Mouse (Mus musculus) layer of hippocampus, adult 8-10 months (tissue): Measurements from ENCODE around the gene Olfr1324. TPM values are rescaled to one million over a fixed set of nuclear protein-coding genes. Genes with fewer than 3 reads are reported as not detected.
"Not testable (repeated sequence)": the region's sequence is repeated elsewhere in the genome, so short reads cannot be mapped to it uniquely, and the experiment has no call there.

Experiments
- DNase-seq, 2 experiments: peaks; one replicate each; pipeline ENCODE4 v3.0.0; 2022; ENCODE audit warnings: low spot score in 2 of 2
- total RNA-seq, 4 experiments: library from RNA; stranded (reverse); gene quantifications; 2 replicates each; pipeline ENCODE4 v1.2.4; 2022

The Olfr1324 gene
- total RNA-seq = not detected

DNA sequence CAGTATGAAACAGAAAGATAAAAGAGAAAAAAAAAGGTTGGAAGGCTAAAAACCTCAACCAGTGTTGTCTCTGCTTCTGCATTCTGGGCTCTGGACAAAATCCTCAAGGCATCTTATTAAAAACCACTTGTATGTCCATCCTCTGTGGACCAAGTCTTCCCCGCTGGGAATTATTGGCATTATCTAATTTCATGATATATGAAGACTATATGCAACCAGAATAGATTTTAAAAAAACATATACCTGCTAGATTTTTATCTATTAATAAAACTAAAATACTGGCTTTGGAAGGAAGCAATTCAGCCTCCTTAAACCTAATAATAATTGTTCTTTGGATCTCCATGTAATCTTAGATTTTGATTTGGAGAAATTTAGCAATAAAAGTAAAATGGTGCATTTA is at the start of gene Olfr1324:
Olfr1324 (minus strand) TSS at position 101 of the 400 bp plus-strand sequence.
- no peak for DNase-seq

DNA sequence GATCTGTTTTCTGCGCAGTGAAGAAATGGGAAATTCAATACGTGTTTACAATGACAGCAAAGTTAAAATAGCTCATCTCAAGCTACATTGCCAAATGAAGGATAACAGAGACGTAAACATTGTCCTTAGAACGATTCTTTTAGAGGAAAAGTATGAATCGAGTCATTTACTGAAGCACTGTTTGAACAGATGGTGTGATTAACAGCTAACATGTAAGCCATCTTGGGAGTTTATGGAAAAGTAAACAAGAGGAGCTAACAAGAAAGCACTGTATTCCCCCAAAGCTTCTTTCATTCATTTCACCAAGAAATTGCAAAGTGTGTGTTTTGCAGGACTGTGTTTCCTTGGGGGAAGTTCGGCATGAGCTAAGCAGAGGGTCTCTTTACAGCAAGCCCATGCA is 42.0 kb upstream of the Olfr1324 start:
- not testable (repeated sequence) for DNase-seq

DNA sequence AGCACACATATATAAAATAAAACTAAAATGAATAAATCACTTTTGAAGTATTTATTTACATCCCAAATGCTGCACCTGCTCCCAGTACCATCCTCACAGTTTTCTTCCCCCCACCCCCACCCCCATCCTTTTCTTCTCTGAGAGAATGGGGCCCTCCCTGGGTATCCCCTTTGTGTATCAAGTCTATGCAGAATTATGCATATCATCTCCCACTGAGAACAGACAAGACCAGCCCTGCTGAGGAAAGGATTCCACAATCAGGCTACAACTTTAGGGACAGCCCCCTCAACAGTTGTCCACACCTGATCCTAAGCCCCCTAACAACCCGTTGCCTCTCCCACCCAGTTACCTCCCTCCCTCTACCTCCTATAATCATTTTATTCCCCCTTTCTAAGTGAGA is 27.8 kb upstream of the Olfr1324 start:
- DNase-seq = no peak

DNA sequence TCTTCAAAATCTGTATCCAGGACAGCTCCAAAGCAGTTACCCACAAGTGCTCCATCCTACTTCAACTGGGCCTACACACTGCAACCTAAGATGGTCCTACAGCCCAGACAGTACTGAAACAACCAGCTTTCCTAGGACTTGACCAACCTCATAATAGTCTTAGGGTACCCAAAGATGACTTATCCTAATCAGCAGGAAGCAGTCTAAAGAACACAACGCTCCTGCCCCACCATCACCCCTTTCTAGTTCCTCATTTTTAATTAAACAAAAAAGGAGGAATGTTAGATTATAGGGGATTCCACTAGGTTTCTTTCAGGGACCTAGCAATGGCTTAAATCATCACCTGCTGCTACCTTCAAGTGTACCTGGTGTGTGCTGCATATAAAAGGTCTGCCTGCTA is 15.1 kb upstream of the Olfr1324 start:
- DNase-seq = no peak

DNA sequence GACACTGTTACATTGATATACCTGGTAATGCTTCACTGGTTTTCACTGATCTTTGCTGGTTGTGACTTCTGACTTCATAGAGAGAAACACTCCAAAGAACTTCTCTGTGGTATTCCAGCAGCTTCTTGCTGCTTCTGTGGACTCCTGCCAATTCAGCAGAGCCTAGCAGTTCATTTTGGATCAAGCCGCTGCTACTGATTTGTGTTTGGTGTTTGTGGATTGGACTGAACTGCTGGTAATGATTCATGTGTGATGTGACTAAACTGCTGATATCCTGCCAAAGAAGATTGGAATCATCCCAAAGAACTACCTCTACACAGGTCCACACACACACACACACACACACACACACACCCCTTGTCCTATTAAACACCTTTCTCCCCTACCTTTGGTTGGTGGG is 14.4 kb upstream of the Olfr1324 start:
- DNase-seq = no peak

DNA sequence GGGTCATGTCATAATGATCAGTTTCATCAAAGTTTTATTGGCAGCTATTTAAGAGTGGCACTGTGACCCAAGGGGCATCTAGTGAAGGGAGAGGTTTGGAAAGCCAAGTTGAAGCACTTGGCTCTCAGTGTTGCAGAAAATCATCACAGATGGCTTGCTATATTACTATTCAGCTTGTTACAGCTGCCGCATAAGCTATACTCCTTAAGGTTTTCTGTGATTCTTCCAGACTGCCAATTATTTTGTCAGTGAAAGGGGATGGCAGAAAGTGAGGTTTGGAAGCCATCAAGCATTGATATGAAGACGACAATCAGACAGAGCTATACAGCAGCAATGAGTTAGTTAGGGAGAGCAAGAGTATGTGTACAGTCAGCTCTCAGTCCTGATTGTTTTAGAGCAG is 4.2 kb upstream of the Olfr1324 start:
- no peak for DNase-seq

DNA sequence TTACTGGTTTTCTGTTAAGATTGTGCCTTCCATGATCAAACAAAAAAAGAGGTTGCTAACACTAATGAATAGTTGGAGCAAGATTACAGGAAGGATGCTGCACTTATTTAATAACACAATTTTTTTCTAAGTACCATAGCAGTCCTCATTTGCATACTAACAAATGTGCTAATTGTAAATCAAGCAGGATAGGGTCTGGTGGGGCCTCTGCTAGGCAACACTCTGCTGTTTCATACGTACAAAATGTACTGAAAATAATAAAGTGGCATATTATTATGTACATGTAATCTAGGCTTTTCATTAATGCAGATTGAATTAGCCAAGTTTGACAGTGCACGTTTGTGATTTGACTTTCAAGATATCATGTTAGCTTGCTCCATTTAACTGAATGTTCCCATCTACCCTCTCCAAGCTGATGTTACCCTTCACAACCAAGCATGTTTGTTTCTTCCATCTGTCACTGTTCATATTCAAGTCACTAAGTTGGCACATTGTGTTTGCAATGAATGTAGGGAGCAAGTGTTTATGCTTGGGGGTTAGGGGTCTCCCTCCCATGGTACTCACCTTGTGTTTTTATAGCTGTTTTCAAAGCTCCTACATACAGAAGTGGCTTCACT is 478 bp downstream of the Olfr1324 start:
- no peak for DNase-seq

DNA sequence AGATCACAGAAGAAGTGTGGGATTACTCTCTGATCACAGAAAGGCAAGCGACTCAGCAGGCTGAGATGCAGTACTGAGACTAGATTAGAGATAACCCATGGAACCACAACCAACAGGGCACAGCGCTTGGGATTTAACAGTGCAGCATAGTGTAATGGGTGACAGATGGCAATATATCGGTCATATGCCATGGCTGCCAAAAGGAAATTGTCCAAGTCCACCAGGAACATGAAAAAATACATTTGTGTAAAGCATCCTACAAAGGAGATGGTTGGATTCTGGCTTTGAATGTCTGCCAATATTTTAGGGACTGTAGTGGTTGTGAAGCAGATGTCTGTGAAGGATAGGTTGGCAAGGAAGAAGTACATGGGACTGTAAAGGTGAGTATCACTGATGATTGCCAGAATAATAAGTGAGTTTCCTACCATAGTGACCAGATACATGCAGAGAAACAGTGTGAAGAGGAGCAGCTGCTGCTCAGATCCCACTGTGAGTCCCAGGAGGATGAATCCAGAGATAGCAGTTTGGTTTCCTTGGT is 2.3 kb downstream of the Olfr1324 start:
- DNase-seq = peak in 1 of 2 experiments; percentile 3

DNA sequence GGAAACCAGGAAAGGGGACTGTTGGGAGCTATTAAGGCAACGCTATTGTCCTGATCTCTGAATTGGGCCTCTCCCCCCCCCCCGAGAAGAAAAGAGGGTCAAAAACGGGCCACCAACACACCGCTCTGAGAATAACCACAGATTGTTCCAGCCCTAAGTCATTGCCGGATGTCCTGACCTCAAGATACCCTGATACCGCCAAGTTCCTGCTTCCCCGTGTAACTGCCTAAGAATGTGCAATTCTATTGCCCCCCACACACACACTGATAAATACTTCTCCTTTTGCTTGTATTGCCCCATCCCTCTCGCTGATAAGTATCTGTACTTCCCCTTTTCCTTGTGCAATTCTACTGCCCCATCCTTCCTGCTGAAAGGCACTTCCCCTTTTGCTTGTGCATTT is 17.9 kb downstream of the Olfr1324 start:
- DNase-seq = not testable (repeated sequence)

DNA sequence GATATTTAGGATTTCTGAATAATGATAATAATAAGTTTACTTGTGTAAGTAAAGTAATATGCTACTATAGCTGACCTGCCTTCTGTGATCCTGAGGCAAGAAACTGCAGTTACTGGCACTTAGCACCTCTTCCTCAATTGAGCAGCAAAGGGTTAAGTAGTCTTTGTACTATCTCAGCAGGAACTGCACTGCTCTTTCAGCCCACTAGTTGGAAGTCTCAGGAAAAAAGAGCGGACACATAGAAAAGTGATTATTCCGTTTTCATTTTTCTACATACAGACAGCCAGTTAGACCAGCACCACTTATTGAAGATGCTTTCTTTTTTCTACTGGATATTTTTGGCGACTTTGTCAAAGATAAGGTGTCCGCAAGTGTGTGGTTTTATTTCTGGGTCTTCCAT is 37.7 kb downstream of the Olfr1324 start:
- DNase-seq = not testable (repeated sequence)

DNA sequence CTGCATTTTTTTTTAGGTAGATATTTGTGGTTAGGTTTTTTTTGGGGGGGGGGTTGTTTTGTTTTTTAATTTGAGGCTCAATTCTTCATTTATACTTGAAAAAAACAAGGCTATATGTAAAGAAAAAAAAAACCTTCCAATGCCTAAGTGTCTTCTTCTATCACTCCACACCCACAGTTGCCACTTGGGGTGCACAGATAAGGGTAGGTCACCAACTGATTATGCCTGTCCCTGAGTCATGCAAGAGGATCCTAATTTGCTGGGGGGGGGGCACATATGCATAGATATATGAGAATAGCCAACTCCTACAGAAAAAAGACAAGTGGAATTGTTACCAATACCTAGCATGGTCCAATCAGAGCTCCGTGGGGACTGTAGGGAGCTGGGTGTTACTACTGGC is 53.3 kb downstream of the Olfr1324 start:
- DNase-seq = no peak
